Mouse (Mus musculus) hindbrain, embryonic 15.5 days (tissue): ENCODE data around the gene Sec61b. TPM values are rescaled to one million over a fixed set of nuclear protein-coding genes. Genes with fewer than 3 reads are reported as not detected.
A peak's percentile ranks its signal among the peaks of the same experiment; 100 is the strongest.

Experiments
- ATAC-seq: fragments of 200-750 bp; cut with Nextera tagmentation; 2 replicates; pipeline ENCODE4 v1.8.0; 2017; ENCODE audit warnings: low read depth, moderate number of reproducible peaks, moderate TSS enrichment; ENCODE audit not compliant: low FRiP score
- H3K27ac ChIP-seq: fragments of 300-500 bp; sonication (generic); replicated peaks from 2 replicates; pipeline ENCODE4 v1.5.1; 2015; ENCODE audit warnings: mild to moderate bottlenecking, inconsistent platforms
- H3K27me3 ChIP-seq: fragments of 300-500 bp; sonication (generic); 2 replicates; pipeline ENCODE4 v1.6.1; 2015; ENCODE audit warnings: control low read depth, inconsistent platforms
- H3K36me3 ChIP-seq: fragments of 300-500 bp; sonication (generic); 2 replicates; pipeline ENCODE4 v1.6.1; 2015; ENCODE audit warnings: control low read depth, inconsistent platforms
- H3K4me1 ChIP-seq: fragments of 300-500 bp; sonication (generic); replicated peaks from 2 replicates; pipeline ENCODE4 v1.6.1; 2015; ENCODE audit warnings: control low read depth, inconsistent platforms
- H3K4me2 ChIP-seq: fragments of 300-500 bp; sonication (generic); 2 replicates; pipeline ENCODE4 v1.6.1; 2015; ENCODE audit warnings: moderate library complexity, mild to moderate bottlenecking, inconsistent platforms
- H3K4me3 ChIP-seq: fragments of 300-500 bp; sonication (generic); 2 replicates; pipeline ENCODE4 v1.5.1; 2015; ENCODE audit warnings: mild to moderate bottlenecking, inconsistent platforms
- H3K9ac ChIP-seq: fragments of 300-500 bp; sonication (generic); 2 replicates; pipeline ENCODE4 v1.6.1; 2015; ENCODE audit warnings: inconsistent platforms
- H3K9me3 ChIP-seq: fragments of 300-500 bp; sonication (generic); 2 replicates; pipeline ENCODE4 v1.6.1; 2016; ENCODE audit warnings: control low read depth, inconsistent platforms
- WGBS: fragments of 180-500 bp; shearing (Covaris S2); methylation state at CpG from one replicate; pipeline ENCODE4 v1.1.7; 2015; 5-methylcytosine and 5-hydroxymethylcytosine counted together
- polyA plus RNA-seq: library from polyadenylated mRNA; unstranded; fragments of >200 nt; fragmentation: Nextera tagmentation; extraction: Ambion mirVana; gene quantifications from 2 replicates; pipeline ENCODE4 v1.2.1, GENCODE M21; 2015

Sec61b gene
- polyA plus RNA-seq, 1 experiment from 2014 or later: 251 TPM

DNA sequence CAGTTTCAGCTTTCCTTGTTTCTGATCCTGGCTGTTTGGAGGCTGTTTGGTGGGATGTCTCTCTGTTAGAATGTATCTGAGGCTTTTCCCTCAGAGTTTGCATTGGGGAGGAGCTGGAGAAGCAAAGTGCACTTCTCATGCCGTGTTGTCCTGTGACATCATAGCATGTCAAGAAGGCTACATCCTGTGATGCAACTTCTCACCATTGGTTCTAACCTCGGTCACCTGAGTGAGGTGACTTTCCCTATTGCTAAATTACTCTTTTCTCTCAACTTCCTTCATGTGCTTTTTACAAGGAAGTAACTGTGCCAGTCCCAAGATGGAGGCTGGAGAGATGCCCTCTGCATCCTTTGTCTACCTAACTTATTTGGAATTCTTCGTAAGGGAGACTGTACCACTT, 25.9 kb upstream of the Sec61b start:
- no peak overlapping the region for H3K4me2 ChIP-seq
- H3K9me3 ChIP-seq: no peaks in the 10 kb centered on the region
- H3K4me3 ChIP-seq: no peak overlapping the region
- no peak for ATAC-seq
- peaks cover 6% of the 10 kb centered on the region; the same call in 1 of the 2 replicates for H3K4me1 ChIP-seq
- H3K36me3 ChIP-seq: no peaks in the 10 kb centered on the region
- H3K27ac ChIP-seq: no peak overlapping the region
- no peaks in the 10 kb centered on the region for H3K27me3 ChIP-seq
- WGBS: 93% methylated on average over 3 of the region's 3 CpGs
- no peak overlapping the region for H3K9ac ChIP-seq

- ATAC-seq: no peak
- H3K4me2 ChIP-seq: no peak overlapping the region
- no peak overlapping the region for H3K9ac ChIP-seq
- WGBS: 32% methylated on average over 5 of the region's 5 CpGs
- no peak overlapping the region for H3K4me3 ChIP-seq
- no peaks in the 10 kb centered on the region for H3K9me3 ChIP-seq
- H3K27ac ChIP-seq: no peak overlapping the region
- H3K27me3 ChIP-seq: no peaks in the 10 kb centered on the region
- peaks cover 6% of the 10 kb centered on the region; the same call in 1 of the 2 replicates for H3K4me1 ChIP-seq
- H3K36me3 ChIP-seq: no peaks in the 10 kb centered on the region
These were observed 25.3 kb upstream of the Sec61b start for GRCm38 (mm10) chr4:47449116-47449515.

DNA sequence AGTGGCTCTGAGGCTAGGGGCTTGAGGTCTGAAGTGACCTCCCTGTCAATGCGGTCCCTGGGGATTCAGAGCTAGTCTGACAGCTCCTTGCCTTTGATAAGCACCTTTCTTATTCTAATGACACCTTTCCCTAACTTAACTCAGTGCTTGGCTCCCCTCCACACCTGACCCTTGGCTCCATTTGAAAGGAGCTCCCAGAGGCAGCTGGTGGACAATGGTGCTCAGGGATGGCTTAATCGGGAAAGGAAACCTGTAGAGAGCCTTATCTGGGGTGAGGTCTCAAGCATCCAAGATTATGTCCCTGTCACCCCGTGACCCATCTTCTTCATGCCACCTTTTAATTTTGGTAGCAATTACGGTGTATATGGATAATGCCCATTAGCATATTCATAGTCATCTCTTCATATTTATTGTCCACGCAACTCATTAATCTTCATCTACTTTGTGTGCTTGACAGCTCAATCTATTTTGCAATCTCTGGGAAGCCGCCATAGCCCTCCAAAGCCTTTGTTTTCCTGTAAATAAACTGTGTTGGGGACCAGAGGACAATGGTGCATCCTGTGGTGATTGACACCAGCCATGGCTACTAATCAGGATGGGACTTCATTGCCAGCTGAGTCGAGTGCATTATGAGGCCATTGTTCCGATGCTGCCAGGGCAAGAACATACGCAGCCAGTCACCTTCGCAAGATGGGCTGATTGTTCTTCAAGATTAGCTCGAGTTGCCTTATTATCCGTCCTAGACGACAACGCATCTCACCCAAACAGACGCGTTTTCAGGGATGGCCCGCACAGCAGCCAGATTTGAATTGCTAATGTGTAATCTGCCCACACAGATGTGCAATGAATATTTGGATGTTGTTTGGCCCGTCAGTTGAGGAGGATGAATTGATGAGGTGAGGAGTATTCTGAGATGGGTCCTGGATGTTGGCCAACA, 24.6 kb upstream of the Sec61b start:
- no peaks in the 10 kb centered on the region for H3K36me3 ChIP-seq
- peaks cover 6% of the 10 kb centered on the region; the same call in 1 of the 2 replicates for H3K4me1 ChIP-seq
- no peak overlapping the region for H3K27ac ChIP-seq
- 9% methylated on average over 18 of the region's 18 CpGs for WGBS
- no peak overlapping the region for H3K9ac ChIP-seq
- ATAC-seq: peak; percentile 61; the same call in 1 of the 2 replicates
- H3K4me2 ChIP-seq: no peak overlapping the region
- H3K9me3 ChIP-seq: no peaks in the 10 kb centered on the region
- H3K4me3 ChIP-seq: no peak overlapping the region
- no peaks in the 10 kb centered on the region for H3K27me3 ChIP-seq

DNA sequence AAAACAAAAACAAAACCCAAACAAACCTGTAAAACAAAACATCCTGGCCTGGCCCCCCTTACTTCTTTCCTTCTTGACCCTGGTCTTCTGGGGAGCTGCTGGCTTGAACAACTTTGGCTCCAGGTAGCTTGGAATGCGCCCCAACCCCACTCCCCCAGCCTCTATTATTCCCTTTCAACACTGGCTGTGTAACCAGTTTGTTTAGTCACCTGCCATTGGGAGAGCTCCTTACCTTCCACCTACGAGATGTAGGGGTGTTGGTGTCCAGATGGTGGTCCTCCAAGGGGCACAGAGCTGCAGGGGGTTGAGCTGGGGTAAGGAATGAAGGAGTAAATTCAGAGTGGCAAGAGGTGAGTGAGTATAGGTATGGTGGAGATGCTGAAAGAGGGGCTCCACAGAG, 7.3 kb upstream of the Sec61b start:
- Histone ChIP-seq H3K36me3 (peaks cover 58% of the 10 kb centered on the region), H3K9me3 (no peaks in the 10 kb centered on the region; the same call in 1 of the 2 replicates), H3K27me3 (no peaks in the 10 kb centered on the region), H3K4me2 (no peak overlapping the region), H3K27ac (no peak overlapping the region), H3K4me3 (no peak overlapping the region), H3K4me1 (no peaks in the 10 kb centered on the region), H3K9ac (no peak overlapping the region)
- 94% methylated on average over 2 of the region's 2 CpGs for WGBS
- ATAC-seq: no peak

DNA sequence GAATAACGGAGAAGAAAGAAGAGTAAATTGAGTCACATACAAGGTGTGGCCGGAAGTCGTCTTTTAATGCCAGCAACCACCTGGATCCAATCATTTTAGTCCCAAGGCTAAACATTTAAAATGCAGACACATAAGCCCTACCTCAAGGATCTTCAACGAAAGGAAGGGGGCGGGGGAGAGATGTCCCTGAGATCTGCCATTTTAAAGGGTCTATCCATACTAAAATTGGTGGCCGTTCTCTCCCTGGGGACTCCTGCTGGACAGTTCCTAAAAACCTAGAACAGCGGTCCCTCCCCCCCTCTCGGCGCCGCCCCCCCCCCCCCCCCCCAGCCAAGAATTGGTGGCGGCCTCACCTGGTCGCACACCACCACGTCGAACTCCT, 881 bp upstream of the Sec61b start:
- peak overlapping the region; percentile 98 for H3K27ac ChIP-seq
- H3K27me3 ChIP-seq: no peaks in the 10 kb centered on the region
- H3K9ac ChIP-seq: peak overlapping the region; percentile 92
- no peaks in the 10 kb centered on the region for H3K9me3 ChIP-seq
- ATAC-seq: 0 out of 2 replicates have a peak, but pooled peaks have one; percentile 1
- H3K36me3 ChIP-seq: peaks cover 50% of the 10 kb centered on the region
- H3K4me1 ChIP-seq: peaks cover 28% of the 10 kb centered on the region
- H3K4me3 ChIP-seq: peak overlapping the region; percentile 94
- WGBS: 1% methylated on average over 8 of the region's 14 CpGs
- H3K4me2 ChIP-seq: peak overlapping the region; percentile 79

DNA sequence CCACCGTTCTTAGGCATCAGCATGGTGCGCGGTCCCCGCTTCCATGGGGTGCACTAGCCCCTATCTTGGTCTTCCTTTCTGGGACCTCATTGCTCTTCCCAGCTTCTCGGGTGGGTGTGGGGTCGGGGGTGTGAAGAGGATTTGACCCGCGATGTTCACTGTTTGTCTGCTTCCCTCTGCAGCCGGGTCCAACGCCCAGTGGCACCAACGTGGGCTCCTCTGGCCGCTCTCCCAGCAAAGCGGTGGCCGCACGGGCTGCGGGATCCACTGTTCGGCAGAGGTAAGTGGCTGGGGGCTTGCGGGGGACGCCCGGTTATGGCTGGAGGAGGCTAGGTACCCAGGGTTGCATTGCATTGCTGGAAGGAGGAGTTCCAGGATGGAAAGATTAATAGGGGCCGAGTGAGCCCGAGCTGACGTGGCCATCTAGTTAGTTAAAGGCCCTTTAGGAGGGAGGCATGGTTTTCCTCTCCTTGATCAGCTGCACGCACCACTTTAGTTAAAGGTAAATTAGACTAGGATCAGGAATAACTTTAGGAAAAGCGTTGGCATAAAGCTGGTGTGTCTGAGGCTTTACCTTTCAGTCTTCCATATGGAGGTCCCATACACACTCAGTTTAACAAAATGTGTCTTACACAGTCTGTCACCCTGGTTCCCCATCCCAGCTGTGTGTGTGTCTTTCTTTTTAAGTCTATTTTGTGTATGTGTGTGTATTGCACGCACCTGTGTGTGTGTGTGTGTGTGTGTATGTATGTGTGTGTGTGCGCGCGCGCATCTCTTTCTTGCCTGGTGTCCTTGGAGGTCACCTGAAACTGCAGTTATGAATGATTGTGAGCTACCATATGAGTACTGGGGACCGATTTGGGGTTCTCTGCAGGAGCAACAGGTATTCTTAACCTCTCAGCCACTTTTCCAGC, 529 bp downstream of the Sec61b start:
- peak overlapping the region; percentile 98 for H3K27ac ChIP-seq
- H3K36me3 ChIP-seq: peaks cover 41% of the 10 kb centered on the region
- no peaks in the 10 kb centered on the region for H3K27me3 ChIP-seq
- H3K4me3 ChIP-seq: peak overlapping the region; percentile 94
- peak; percentile 38; the same call in 1 of the 2 replicates for ATAC-seq
- H3K4me2 ChIP-seq: peak overlapping the region; percentile 79
- WGBS: 15% methylated on average over 31 of the region's 31 CpGs
- peaks cover 28% of the 10 kb centered on the region for H3K4me1 ChIP-seq
- H3K9ac ChIP-seq: peak overlapping the region; percentile 92
- no peaks in the 10 kb centered on the region for H3K9me3 ChIP-seq

GRCm38 (mm10) chr4:47477539-47477938, 3.1 kb downstream of the Sec61b start:
- Histone ChIP-seq H3K4me2 (no peak overlapping the region), H3K27ac (no peak overlapping the region), H3K36me3 (peaks cover 41% of the 10 kb centered on the region), H3K9ac (no peak overlapping the region), H3K9me3 (no peaks in the 10 kb centered on the region), H3K4me3 (no peak overlapping the region), H3K4me1 (peaks cover 26% of the 10 kb centered on the region), H3K27me3 (no peaks in the 10 kb centered on the region)
- ATAC-seq: no peak
- 97% methylated on average over 6 of the region's 6 CpGs for WGBS

DNA sequence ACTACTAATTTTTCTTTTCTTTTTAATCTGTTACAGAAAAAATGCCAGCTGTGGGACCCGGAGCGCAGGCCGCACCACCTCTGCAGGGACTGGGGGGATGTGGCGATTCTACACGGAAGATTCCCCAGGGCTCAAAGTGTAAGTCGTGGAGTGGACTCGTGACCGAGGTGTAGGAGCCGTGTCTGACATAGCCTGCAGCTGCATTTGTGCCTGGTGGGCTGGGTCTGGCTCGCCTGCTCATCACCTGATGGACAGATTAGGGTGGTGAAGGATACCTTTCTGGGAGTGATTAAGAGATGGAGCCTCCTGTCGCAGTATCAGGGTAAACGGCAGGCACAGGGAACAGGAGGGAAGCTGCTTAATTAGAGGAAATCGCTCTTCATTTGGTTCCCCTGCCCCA, 5.6 kb downstream of the Sec61b start:
- no peak for ATAC-seq
- 93% methylated on average over 13 of the region's 13 CpGs for WGBS
- H3K27ac ChIP-seq: no peak overlapping the region

GRCm38 (mm10) chr4:47480576-47480975, 6.1 kb downstream of the Sec61b start:
- 97% methylated on average over 9 of the region's 9 CpGs for WGBS
- Histone ChIP-seq H3K9me3 (no peaks in the 10 kb centered on the region), H3K4me2 (no peak overlapping the region), H3K27ac (no peak overlapping the region), H3K4me1 (peaks cover 9% of the 10 kb centered on the region), H3K9ac (no peak overlapping the region), H3K36me3 (peaks cover 51% of the 10 kb centered on the region), H3K4me3 (no peak overlapping the region), H3K27me3 (no peaks in the 10 kb centered on the region)
- ATAC-seq: no peak

More for the DNA sequence above, 5.6 kb downstream of the Sec61b start:
- H3K4me2 ChIP-seq: no peak overlapping the region
- H3K36me3 ChIP-seq: peaks cover 51% of the 10 kb centered on the region
- no peak overlapping the region for H3K4me3 ChIP-seq
- no peak overlapping the region for H3K9ac ChIP-seq
- H3K4me1 ChIP-seq: peaks cover 14% of the 10 kb centered on the region
- no peaks in the 10 kb centered on the region for H3K9me3 ChIP-seq
- H3K27me3 ChIP-seq: no peaks in the 10 kb centered on the region

GRCm38 (mm10) chr4:47491243-47491642, 16.8 kb downstream of the Sec61b start:
- no peaks in the 10 kb centered on the region for H3K36me3 ChIP-seq
- no peak overlapping the region for H3K9ac ChIP-seq
- WGBS: 78% methylated on average over 6 of the region's 6 CpGs
- H3K27me3 ChIP-seq: no peaks in the 10 kb centered on the region
- no peak overlapping the region for H3K4me3 ChIP-seq
- no peak overlapping the region for H3K4me2 ChIP-seq
- ATAC-seq: no peak
- no peak overlapping the region for H3K27ac ChIP-seq
- H3K9me3 ChIP-seq: no peaks in the 10 kb centered on the region
- no peaks in the 10 kb centered on the region; the same call in 1 of the 2 replicates for H3K4me1 ChIP-seq

- WGBS: 32% methylated on average over 12 of the region's 12 CpGs
- no peak overlapping the region for H3K27ac ChIP-seq
These were observed 18.0 kb downstream of the Sec61b start for GRCm38 (mm10) chr4:47492311-47493086.

More at GRCm38 (mm10) chr4:47492311-47493086, 18.0 kb downstream of the Sec61b start:
- H3K4me3 ChIP-seq: no peak overlapping the region
- H3K4me1 ChIP-seq: no peaks in the 10 kb centered on the region; the same call in 1 of the 2 replicates
- no peaks in the 10 kb centered on the region for H3K9me3 ChIP-seq
- H3K9ac ChIP-seq: no peak overlapping the region
- no peak overlapping the region for H3K4me2 ChIP-seq
- H3K36me3 ChIP-seq: no peaks in the 10 kb centered on the region
- ATAC-seq: no peak
- no peaks in the 10 kb centered on the region for H3K27me3 ChIP-seq
